Mouse (Mus musculus): Measurements from ENCODE around the gene Btnl1.

Btnl1 gene

GRCm38 (mm10) chr17:34420014-34420413, 43.1 kb downstream of the Btnl1 start:
- TF ChIP-seq GATA4 (IDR thresholded peaks at IDR 0.05; ENCODE audit: insufficient replicate concordance, low read length): no peak

- no peak for TF ChIP-seq GATA4 (IDR thresholded peaks at IDR 0.05; ENCODE audit: insufficient replicate concordance, low read length)
Measured at GRCm38 (mm10) chr17:34427597-34427996, 50.7 kb downstream of the Btnl1 start.

All from liver, adult (tissue).